Mouse (Mus musculus): ENCODE measurements around the gene Ubr2.

The Ubr2 gene

GRCm38 (mm10) chr17:46881728-46882127 is 128.6 kb downstream of the Ubr2 start:
- DNase-seq (ENCODE audit: low spot score in 2 of 2), result no peak

GRCm38 (mm10) chr17:46880322-46880721 is 130.0 kb downstream of the Ubr2 start:
- DNase-seq (ENCODE audit: low spot score in 2 of 2), result no peak

- no peak for DNase-seq (ENCODE audit: low spot score in 2 of 2)
Observed at GRCm38 (mm10) chr17:46879841-46880311, 130.5 kb downstream of the Ubr2 start.
